Mouse (Mus musculus) duodenum, adult 2 months (tissue): Measurements from ENCODE around the gene Pou3f3. TPM values are rescaled to one million over a fixed set of nuclear protein-coding genes. Genes with fewer than 3 reads are reported as not detected.

Source experiments
- polyA plus RNA-seq: library from polyadenylated mRNA; depleted of rRNA; stranded (reverse); fragments of >200 nt; gene quantifications from 2 replicates; pipeline ENCODE4 v1.2.3, GENCODE M21; 2012; ENCODE audit warnings: low replicate concordance; rRNA removed

Gene Pou3f3
- not detected in 2 replicates for polyA plus RNA-seq

DNA sequence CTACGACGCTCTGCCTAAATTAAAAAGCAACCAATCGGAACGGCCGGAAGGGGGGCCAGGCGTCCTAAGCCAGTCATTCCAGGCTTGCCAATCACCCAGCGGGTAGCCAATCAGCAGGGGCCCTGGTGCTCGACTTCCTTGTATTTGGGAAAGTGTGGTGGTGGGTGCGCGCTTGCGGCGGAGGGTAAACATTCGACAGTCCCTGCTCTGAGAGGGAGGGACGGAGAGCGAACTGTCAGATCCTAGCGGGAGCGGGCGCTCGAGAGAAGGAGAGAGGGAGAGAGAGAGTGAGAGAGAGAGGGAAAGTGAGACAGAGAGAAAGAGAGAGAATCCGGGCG lies at the start of gene Pou3f3:
Pou3f3 (plus strand) TSS at position 191 of the 338 bp plus-strand sequence.

Other genes with a start within 250 kb of the Pou3f3 start
- 10.6 and 13.6 TPM in 2 replicates for gene Mrps9, start 155.5 kb downstream of the Pou3f3 start, polyA plus RNA-seq